Mouse (Mus musculus) monocyte, adult 59 days (primary cell): ENCODE measurements around the gene Polr2j. TPM values are rescaled to one million over a fixed set of nuclear protein-coding genes. Genes with fewer than 3 reads are reported as not detected.

ENCODE experiments used
- total RNA-seq, 2 experiments: library from RNA; stranded (reverse); gene quantifications; one replicate each; pipeline ENCODE4 v1.2.4; 2023

The Polr2j gene
- 10 to 100 TPM; 64.1 to 69.2 TPM for total RNA-seq

DNA sequence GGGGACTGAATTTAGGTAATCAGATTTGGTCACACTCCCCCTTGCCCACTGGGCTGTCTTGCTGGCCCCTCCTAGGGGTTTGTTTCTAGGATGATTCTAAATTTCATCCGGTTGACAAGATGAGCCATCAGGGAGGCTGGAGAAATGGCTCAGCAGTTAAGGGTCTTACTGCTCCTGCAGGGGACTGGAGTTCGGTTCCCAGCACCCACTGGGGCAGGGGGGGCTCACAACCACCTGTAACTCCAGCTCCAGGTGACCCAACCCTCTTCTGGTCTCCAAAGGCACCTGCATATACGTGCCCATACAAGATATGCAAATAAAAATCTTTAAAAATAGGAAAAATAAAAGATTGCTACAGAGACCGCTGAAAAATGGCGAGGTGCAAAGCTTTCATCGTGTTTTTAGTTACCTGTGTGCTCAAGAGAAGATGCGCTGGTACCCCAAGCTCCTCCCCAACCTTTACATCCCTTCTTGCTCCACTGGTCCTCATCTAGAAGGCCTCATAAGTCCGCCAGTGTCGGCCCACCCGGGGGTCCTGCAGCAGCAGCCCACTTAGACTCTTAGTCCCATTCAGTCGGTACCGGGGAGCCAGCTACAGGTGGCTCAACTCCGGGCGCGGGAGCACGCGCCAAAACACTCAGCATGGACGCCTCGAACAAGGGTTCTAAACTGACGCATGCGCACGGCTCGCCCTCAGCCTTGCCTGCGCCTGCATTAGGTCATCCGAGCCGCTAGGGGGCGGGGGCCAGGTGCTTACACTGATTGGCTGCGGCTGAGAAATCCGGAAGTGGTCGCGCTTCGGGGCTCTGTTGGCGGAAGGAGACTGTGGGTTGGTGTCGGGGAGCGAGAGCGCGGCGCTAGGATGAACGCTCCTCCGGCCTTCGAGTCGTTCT is at the start of gene Polr2j:
Gene Polr2j, plus strand, starts transcription at position 741 of the 893 bp plus-strand sequence.

DNA sequence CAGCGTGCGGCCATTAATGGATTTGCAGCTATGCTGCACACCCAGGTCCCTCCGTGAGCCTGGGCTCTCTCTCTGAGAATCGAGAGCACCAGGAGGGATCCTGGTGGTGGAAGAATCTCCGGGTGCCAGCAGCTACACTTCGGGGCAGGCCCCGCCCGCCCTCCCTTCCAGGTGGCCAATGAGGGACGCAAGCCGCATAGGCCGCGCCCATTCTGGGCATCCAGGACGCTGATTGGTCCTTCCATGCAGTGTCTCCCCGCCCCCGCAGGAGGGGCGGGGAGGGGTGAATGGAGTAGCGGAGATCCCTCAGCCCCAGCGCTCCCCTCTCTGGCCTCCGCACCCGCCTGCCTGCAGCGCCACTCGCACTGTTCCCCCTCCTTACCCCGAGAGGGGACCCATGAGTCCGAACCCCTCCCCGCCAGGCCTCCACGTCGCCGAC is 32.7 kb upstream of the Polr2j start, which contains the start of gene Rasa4:
Gene Rasa4, plus strand, starts transcription at position 248 of the 439 bp plus-strand sequence.

DNA sequence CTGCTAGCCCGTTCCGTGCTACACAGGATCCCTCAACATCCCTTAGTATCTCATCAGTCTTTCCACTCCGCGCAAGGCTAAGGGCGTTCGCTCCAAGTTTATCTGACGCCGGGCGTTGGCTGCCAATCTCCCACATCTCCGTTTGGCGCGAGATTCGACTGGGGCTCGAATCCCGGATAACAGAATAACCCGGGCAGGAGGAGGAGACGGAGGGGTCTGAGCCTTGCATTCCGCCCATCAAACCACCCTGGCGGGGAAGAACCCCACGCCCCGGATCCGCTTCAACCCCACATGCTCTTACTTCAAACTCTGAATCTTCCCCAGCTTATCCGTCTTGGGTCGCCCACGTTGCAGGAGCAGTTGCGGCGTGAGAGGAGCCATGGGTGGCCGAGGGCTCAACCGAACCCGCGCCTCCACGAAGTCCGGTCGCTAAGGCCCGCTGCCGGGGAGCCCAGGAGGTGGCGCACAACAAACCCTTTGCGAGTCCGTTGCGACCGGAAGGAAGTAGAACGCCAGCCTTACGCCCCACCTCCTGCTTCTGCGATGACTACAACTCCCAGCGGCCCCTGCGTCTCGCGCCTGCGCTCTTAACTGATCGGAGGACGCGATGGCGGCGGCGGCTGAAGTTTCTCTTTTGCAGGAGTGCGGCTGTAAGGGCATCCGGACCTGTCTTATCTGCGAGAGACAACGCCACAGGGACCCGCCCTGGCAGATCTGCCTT is 19.3 kb downstream of the Polr2j start, which contains the start of the genes Lrwd1 and Alkbh4:
Gene Lrwd1, minus strand, starts transcription at position 504 of the 721 bp plus-strand sequence.
Gene Alkbh4, plus strand, starts transcription at position 576 of the 721 bp plus-strand sequence.

DNA sequence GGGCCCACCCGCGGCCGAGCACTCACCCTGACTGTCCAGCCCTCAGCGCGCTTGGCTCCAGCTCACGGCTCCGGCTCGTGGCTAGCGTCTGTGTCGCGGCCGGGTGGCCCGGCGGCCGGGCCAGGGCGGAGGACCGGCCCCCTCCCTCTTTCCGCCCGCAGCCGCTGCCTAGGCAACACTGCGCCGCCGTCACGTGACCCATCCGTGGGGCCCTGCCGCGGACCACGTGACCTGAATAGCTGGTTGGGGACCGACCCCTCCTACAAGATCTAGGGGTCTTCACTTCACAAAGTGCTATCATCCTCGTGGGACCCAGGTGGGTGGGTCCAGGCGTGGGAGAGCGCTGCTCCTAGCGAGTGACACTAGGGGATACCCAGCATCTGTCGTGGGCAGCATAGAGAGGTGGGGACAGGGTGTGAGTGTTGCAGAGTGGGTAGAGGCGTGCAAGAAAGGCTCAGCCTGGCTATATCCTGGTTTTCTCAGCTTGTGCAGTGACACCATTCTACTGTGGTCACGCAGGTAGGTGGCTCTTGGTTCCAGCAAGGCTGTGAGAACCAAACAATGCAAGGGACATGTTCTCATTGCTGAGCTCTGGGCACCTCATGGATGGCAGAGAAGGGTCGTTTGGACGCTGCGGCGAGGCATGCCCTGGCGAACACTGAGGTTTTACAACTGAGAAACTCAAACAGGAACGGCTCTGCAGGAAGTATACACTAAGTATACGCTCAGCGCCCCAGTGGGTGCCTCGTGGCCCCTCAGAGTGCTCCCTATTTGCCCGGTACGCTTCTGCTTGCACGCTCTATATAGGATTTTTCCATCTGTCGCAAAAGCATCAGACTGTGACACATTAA is 54.3 kb downstream of the Polr2j start, which contains the start of gene Orai2:
Gene Orai2, minus strand, starts transcription at position 202 of the 851 bp plus-strand sequence.

Other genes starting within 250 kb of the Polr2j start
- gene Hspb1, start 228.7 kb upstream of the Polr2j start, total RNA-seq, result 1 to 10 TPM; 1.8 to 1.9 TPM
- 100 to 1,000 TPM; 183 to 200 TPM for gene Ywhag, start 182.0 kb upstream of the Polr2j start, total RNA-seq
- 1 to 10 TPM; 1.7 to 2.4 TPM for gene Ssc4d, start 142.1 kb upstream of the Polr2j start, total RNA-seq
- not detected for gene Zp3, start 136.5 kb upstream of the Polr2j start, total RNA-seq
- 10 to 100 TPM; 24.5 to 26.7 TPM for gene Dtx2, start 121.8 kb upstream of the Polr2j start, total RNA-seq
- gene Upk3b, start 78.1 kb upstream of the Polr2j start, total RNA-seq, result 1 to 10 TPM; 1.2 to 1.4 TPM
- gene Upk3bl, start 62.1 kb upstream of the Polr2j start, total RNA-seq, result not detected
- gene Rasa4, start 32.7 kb upstream of the Polr2j start, total RNA-seq, result 100 to 1,000 TPM; 180 to 213 TPM
- gene Lrwd1, start 19.4 kb downstream of the Polr2j start, total RNA-seq, result 10 to 100 TPM; 39.1 to 40.0 TPM
- gene Alkbh4, start 19.5 kb downstream of the Polr2j start, total RNA-seq, result 10 to 100 TPM; 10.4 to 11.6 TPM
- 10 to 100 TPM; 43.0 to 46.5 TPM for gene Orai2, start 54.1 kb downstream of the Polr2j start, total RNA-seq
- 10 to 100 TPM; 17.2 to 19.3 TPM for gene Prkrip1, start 82.3 kb downstream of the Polr2j start, total RNA-seq
- gene Sh2b2, start 129.9 kb downstream of the Polr2j start, total RNA-seq, result 10 to 100 TPM; 47.1 to 47.7 TPM